Mouse (Mus musculus) thymus, postnatal 0 days (tissue): Measurements from ENCODE around the gene Lrrc4c. TPM values are rescaled to one million over a fixed set of nuclear protein-coding genes. Genes with fewer than 3 reads are reported as not detected.

Experiments
- DNase-seq: peaks from one replicate; pipeline ENCODE4 v3.0.0-alpha.2; 2015; ENCODE audit warnings: low spot score
- polyA plus RNA-seq: library from polyadenylated mRNA; unstranded; fragments of >200 nt; fragmentation: Nextera tagmentation; extraction: Ambion mirVana; gene quantifications from 2 replicates; pipeline ENCODE4 v1.2.1, GENCODE M21; 2015

The Lrrc4c gene
- polyA plus RNA-seq, 1 experiment from 2014 or later: 0.30 TPM

DNA sequence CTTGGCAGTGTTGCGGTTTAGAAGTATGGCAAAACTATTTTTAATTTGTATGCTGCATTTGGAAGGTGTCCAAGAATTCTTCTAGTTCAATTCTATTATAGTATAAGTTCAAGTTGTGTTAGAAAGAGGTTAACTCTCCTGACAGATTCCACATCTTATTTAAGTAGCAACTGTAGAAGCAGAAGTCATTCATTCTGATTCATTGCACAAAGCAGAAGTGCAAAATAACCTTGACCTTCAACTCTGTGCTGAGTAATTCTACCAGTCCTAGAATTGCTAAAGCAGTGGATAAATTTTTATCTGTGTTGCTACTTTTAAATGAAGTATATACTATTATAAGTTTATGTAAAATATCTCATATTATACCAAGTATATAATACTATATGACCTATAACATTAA, 916.1 kb downstream of the Lrrc4c start:
- no peak for DNase-seq

DNA sequence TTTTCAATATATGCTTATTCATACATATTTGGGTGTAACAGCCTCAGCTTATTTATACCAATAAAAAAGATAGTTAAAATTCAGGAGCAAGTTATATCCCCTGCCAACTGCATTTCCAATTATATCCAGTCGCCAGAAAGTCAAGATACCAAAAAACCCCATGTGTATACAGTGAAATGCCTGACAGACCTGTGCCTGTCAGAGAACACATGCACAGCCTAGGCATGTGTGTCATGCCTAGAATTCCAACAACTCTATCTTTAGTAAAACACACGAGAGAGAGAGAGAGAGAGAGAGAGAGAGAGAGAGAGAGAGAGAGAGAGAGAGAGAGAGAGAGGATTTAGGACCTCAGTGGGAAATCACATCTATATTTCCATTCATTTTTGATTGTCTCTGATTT, 956.7 kb downstream of the Lrrc4c start:
- no peak for DNase-seq

- no peak for DNase-seq
Observed at GRCm38 (mm10) chr2:97284986-97285385, 967.0 kb downstream of the Lrrc4c start.

DNA sequence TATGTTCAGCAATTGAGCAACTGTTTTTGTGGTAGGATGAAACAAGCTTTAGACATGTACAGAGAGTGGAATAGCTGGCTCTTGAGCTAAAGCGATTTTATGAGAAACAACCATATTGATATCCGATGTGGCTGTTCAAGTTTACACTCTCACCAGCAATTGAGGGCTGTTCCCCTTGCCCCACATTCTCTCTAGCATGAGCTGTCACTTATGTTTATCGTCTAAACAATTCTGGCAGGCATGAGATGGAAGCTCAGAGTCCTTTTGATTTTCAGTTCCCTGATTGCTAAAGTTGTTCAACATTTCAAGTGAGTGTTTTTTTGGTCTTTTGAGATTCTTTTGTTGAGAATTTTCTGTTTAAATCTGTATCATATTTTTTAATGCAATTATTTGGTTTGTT, 976.2 kb downstream of the Lrrc4c start:
- no peak for DNase-seq

GRCm38 (mm10) chr2:97299704-97300103, 981.7 kb downstream of the Lrrc4c start:
- DNase-seq: no peak

DNA sequence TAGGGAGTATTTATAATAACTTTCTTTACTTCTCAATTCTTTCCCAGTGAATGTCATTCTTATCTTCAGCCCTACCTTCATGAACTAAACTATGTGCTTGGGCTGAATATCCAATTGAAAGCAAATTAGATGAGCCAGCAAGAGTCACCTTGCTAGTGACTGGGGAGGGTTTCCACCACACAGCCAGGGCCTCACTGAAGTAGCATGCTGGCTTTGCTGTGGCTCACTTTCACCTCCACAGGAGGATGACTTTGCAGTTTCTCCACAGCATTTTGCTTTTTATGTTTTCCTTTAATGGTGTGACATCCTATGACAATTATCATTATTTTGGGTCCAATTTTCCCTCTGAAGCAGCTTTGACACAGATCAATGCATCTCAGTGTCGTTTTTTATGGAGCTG, 1000.0 kb downstream of the Lrrc4c start:
- DNase-seq: no peak

DNA sequence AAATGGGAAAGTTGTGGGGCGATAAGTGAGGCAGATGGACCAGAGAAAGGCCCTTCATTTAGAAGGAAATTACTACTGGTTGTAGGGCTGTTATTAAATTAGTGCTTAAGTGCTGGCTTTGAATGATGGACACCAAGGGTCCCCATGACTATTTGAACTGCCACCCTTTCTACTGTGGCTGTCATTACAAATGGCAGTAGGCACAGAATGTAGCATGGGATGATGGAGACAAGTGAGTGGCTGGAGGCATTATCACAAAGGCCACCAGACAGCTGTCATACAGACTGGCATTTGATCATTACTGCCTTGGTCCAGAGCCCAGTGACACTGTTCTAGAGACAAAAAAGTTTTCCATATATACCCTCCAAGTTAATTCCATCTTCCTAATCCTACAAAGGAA, 1000.6 kb downstream of the Lrrc4c start:
- DNase-seq: no peak

GRCm38 (mm10) chr2:97332084-97332682, 1014.2 kb downstream of the Lrrc4c start:
- DNase-seq: no peak

GRCm38 (mm10) chr2:97339627-97340026, 1021.7 kb downstream of the Lrrc4c start:
- no peak for DNase-seq

- DNase-seq: no peak
Observed at GRCm38 (mm10) chr2:97361235-97361634, 1043.3 kb downstream of the Lrrc4c start.

GRCm38 (mm10) chr2:97369978-97370377, 1052.0 kb downstream of the Lrrc4c start:
- no peak for DNase-seq

DNA sequence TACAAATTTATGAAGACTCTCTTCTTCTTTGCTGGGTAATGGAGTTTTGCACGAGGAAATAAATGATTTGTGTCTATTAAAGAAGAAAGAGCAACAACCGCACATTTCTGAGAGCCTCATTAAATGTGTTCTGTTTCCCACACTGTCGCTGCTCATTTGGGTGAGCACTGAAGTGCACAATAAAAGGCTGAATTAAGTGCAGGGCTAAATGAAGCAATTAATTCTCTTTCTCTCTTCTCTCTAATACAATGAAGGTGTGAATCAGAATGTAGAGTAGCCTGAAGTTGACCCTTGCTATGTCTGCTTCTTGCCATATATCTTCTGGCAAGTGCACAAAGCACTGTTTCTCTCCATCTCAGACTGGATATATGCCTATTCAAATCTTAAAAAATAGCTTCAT, 1073.5 kb downstream of the Lrrc4c start:
- DNase-seq: no peak

DNA sequence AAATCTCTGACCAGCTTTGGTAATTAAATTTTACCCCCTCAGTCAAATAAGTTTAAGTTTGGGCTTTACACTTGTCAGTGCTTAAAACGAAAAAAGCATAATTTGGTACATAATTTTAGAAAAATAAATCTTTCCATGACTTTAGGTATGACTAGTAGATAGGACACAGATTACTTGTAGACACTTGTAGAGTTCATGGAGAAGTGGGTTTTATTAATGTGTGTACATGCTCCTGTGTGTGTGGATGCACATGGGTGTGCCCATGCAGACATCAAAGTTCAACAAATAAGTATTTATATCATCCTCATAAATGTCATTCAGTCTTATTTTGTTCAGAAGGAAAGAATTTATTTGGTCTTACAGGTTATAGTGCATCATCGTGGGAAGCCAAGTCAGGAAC, 1073.9 kb downstream of the Lrrc4c start:
- no peak for DNase-seq

DNA sequence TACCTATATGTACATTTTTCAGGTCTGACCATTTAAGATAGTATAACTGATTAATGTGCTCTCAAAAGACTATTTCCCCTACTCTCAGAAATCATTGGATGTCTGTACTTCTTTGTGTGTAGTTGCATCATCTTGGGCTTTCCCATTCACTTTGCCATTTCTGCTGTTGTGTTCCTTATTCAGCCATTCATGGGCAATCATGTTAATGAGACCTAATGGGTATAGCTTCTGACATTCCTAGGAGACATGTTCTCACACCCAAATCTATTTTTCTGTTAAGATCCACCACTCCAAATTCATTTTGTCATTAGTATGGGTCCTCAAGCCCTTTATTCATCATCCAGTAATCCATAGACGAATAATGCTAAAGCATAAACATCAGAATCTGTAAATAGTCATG, 1095.1 kb downstream of the Lrrc4c start:
- no peak for DNase-seq

DNA sequence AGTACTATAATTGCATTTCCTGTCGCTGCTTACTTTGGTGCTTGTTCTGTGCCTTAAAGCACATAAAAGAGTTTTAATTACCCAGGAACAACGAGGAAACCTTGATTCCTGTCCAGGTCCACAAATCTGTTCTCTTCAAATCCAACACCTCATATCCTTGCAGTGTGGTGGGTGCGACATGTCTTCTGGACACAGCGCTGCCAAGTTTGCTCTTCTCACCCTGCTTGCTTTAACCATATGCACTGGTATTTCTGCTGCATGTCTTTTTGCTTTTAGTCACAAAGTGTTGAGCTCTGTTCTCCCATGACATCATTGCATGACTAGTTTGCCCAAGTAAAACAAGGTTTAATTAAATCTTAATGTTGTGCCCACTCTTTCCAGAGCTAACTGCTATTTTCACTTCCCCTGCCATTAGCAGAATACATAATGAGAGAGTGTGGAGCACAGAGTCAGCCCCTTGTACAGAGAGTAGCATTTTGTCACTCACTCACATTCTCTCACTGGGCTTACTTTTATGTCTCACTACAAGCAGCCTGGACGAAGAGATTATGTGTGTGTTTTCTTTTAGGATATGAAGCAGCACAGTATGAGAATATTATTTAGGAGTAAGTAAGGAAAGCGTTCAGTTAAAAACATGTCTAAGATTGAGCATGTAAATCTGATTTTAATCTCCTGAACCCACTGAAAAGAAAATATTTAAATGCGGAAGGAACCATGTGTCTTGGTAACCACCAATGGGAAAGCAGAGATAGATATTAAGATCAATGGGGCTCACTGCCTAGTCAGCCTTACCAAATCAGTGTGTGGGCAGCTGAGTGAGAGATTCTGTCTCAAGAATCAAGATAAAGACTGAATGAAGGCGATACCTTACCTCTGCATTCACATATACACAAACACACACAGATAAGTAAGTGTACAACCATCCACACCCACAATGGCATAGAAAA, 1096.7 kb downstream of the Lrrc4c start:
- no peak for DNase-seq

DNA sequence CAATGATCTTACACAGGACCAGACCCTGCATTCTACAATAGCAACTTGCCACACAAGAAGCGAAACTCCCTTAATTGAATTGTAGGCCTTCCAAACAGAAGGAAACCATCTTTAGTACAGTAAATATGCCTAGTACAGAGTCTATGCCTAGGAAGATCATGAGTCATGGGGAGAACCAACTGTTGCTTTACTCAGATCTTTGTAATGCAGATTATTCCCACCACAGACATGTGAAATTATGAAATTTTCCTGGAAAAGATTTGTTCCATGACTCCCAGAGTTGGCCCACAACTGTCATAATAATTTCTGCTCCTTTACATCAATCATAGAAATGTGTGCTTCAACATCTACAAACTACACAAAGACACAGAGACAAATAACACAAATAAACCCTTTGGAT, 1116.2 kb downstream of the Lrrc4c start:
- DNase-seq: no peak

- DNase-seq: no peak
Observed at GRCm38 (mm10) chr2:97435616-97436015, 1117.6 kb downstream of the Lrrc4c start.

GRCm38 (mm10) chr2:97437767-97438166, 1119.8 kb downstream of the Lrrc4c start:
- no peak for DNase-seq

DNA sequence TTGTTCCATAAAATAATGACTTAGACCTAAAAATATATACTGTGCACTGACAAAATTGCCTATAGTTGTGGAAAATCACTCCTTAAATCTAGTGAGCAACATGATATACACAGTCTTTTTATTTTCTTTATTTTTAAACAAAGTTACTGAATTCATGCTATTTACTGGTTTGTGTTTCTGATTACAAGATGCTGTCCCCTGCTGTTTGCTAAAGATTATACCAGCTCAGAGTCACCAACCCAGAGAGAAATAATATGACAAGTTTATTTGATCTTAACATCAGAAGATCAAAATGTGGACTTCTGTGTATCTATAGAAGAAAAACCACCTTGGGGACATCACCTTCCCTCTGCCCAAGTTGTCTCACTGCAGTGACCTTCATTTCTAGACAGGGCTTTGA, 1145.6 kb downstream of the Lrrc4c start:
- DNase-seq: no peak

DNA sequence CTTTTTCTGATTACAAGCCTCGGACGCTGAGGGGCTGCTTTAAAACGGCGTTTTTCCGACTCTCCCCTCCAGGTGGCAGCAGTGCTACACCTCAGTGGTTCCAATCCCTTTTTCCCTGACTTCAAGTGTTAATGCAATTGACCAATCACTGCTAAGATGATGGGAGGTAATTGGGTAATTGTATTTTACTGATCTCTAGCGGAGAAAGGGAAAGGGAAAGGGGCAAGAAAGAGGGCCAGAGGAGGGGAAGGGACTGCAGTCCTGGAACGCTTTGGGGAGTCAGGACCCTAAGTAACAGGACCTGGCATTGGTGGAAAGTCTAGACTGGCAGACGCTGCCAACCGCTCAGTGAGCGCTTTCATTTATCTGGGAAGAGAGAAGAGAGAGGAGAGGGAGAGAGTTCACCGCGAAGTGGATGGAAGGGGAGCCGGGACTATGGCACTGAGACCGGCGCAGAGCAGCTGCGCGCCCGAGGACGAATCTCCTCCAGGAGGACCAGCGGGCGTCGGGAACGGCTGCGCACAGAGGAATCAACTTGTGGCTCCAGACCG, 1148.3 kb downstream of the Lrrc4c start:
- peak; percentile 50 for DNase-seq

GRCm38 (mm10) chr2:97467031-97467549, 1149.1 kb downstream of the Lrrc4c start:
- DNase-seq: no peak

DNA sequence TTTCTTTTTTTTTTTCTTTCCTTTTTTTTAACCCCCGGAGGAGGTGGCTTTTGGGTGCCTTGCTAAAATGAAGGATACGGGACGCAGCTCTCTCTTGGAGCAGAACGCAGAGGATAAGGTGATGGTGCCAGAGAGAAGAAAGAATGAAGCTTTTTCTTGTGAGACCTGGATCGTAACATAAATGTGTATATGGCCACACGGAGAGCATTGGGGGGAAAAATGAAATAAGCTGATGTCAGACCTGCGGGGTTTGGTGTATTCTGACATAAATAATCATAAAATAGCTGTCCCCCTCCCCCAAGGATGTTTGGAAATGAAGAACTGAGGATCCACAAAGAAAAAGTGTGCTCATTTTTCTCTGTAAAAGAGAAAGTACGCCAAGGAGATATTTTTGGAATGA, 1149.7 kb downstream of the Lrrc4c start:
- DNase-seq: no peak
